Mouse (Mus musculus) embryonic facial prominence, embryonic 15.5 days (tissue): ENCODE measurements around the gene Cd7. TPM values are rescaled to one million over a fixed set of nuclear protein-coding genes. Genes with fewer than 3 reads are reported as not detected.

Source experiments
- ATAC-seq: fragments of 200-750 bp; cut with Nextera tagmentation; 2 replicates; pipeline ENCODE4 v1.8.0; 2017; ENCODE audit warnings: low read depth, moderate TSS enrichment; ENCODE audit not compliant: insufficient number of reproducible peaks, low FRiP score, low TSS enrichment
- H3K27ac ChIP-seq: fragments of 300-500 bp; sonication (generic); replicated peaks from 2 replicates; pipeline ENCODE4 v1.5.1; 2015; ENCODE audit warnings: mild to moderate bottlenecking, inconsistent platforms
- H3K27me3 ChIP-seq: fragments of 300-500 bp; sonication (generic); 2 replicates; pipeline ENCODE4 v1.6.1; 2015; ENCODE audit warnings: inconsistent platforms
- H3K36me3 ChIP-seq: fragments of 300-500 bp; sonication (generic); 2 replicates; pipeline ENCODE4 v1.6.1; 2015; ENCODE audit warnings: mild to moderate bottlenecking, inconsistent platforms
- H3K4me1 ChIP-seq: fragments of 300-500 bp; sonication (generic); 2 replicates; pipeline ENCODE4 v1.6.1; 2015; ENCODE audit warnings: inconsistent platforms
- H3K4me2 ChIP-seq: fragments of 300-500 bp; sonication (generic); replicated peaks from 2 replicates; pipeline ENCODE4 v1.6.1; 2015; ENCODE audit warnings: mild to moderate bottlenecking, inconsistent platforms
- H3K4me3 ChIP-seq: fragments of 300-500 bp; sonication (generic); replicated peaks from 2 replicates; pipeline ENCODE4 v1.5.1; 2015; ENCODE audit warnings: mild to moderate bottlenecking, inconsistent platforms
- H3K9ac ChIP-seq: fragments of 300-500 bp; sonication (generic); 2 replicates; pipeline ENCODE4 v1.6.1; 2015; ENCODE audit warnings: inconsistent platforms
- H3K9me3 ChIP-seq: fragments of 300-500 bp; sonication (generic); replicated peaks from 2 replicates; pipeline ENCODE4 v1.6.1; 2016; ENCODE audit warnings: inconsistent platforms
- WGBS: fragments of 180-500 bp; shearing (Covaris S2); methylation state at CpG from one replicate; pipeline ENCODE4 v1.1.7; 2015; 5-methylcytosine and 5-hydroxymethylcytosine counted together
- polyA plus RNA-seq: library from polyadenylated mRNA; unstranded; fragments of >200 nt; fragmentation: Nextera tagmentation; extraction: Ambion mirVana; gene quantifications from 2 replicates; pipeline ENCODE4 v1.2.1, GENCODE M21; 2015

Gene Cd7
- polyA plus RNA-seq, 1 experiment from 2014 or later, result 1.1 TPM

GRCm38 (mm10) chr11:121015472-121015871 is 23.7 kb downstream of the Cd7 start:
- H3K9ac ChIP-seq, result no peak overlapping the region
- H3K4me3 ChIP-seq, result no peak overlapping the region
- H3K4me1 ChIP-seq, result peaks cover 12% of the 10 kb centered on the region
- H3K9me3 ChIP-seq, result no peaks in the 10 kb centered on the region
- WGBS, result 49% methylated on average over 6 of the region's 6 CpGs
- H3K4me2 ChIP-seq, result no peak overlapping the region; the same call in 1 of the 2 replicates
- no peak overlapping the region for H3K27ac ChIP-seq
- H3K36me3 ChIP-seq, result no peaks in the 10 kb centered on the region
- ATAC-seq, result no peak
- no peaks in the 10 kb centered on the region for H3K27me3 ChIP-seq

- no peak overlapping the region for H3K9ac ChIP-seq
- H3K27ac ChIP-seq, result no peak overlapping the region
- no peaks in the 10 kb centered on the region for H3K27me3 ChIP-seq
- H3K9me3 ChIP-seq, result no peaks in the 10 kb centered on the region
- no peak for ATAC-seq
- H3K4me1 ChIP-seq, result peaks cover 12% of the 10 kb centered on the region
- peak overlapping the region; percentile 20; the same call in 1 of the 2 replicates for H3K4me3 ChIP-seq
- peak overlapping the region; percentile 41 for H3K4me2 ChIP-seq
- 48% methylated on average over 19 of the region's 19 CpGs for WGBS
- H3K36me3 ChIP-seq, result no peaks in the 10 kb centered on the region
Observed at GRCm38 (mm10) chr11:121014896-121015300, 24.3 kb downstream of the Cd7 start.

GRCm38 (mm10) chr11:121013656-121014055 is 25.6 kb downstream of the Cd7 start:
- no peak for ATAC-seq

GRCm38 (mm10) chr11:121010044-121010755 is 29.0 kb downstream of the Cd7 start:
- H3K4me2 ChIP-seq, result no peak overlapping the region
- H3K4me1 ChIP-seq, result peaks cover 8% of the 10 kb centered on the region
- H3K9me3 ChIP-seq, result no peaks in the 10 kb centered on the region
- H3K4me3 ChIP-seq, result no peak overlapping the region
- H3K27ac ChIP-seq, result no peak overlapping the region
- WGBS, result 86% methylated on average over 3 of the region's 3 CpGs
- H3K36me3 ChIP-seq, result no peaks in the 10 kb centered on the region
- H3K27me3 ChIP-seq, result no peaks in the 10 kb centered on the region
- no peak for ATAC-seq
- no peak overlapping the region for H3K9ac ChIP-seq

More at GRCm38 (mm10) chr11:121013656-121014055, 25.6 kb downstream of the Cd7 start:
- Histone ChIP-seq H3K36me3 (no peaks in the 10 kb centered on the region), H3K4me3 (no peak overlapping the region), H3K4me1 (peaks cover 12% of the 10 kb centered on the region), H3K27me3 (no peaks in the 10 kb centered on the region), H3K27ac (no peak overlapping the region), H3K9ac (no peak overlapping the region), H3K4me2 (no peak overlapping the region), H3K9me3 (no peaks in the 10 kb centered on the region)
- WGBS, result 76% methylated on average over 7 of the region's 7 CpGs

- no peaks in the 10 kb centered on the region for H3K36me3 ChIP-seq
- no peaks in the 10 kb centered on the region for H3K4me1 ChIP-seq
- WGBS, result 73% methylated on average over 6 of the region's 6 CpGs
- H3K27ac ChIP-seq, result no peak overlapping the region
- H3K4me2 ChIP-seq, result no peak overlapping the region
- no peaks in the 10 kb centered on the region for H3K27me3 ChIP-seq
- no peak overlapping the region for H3K4me3 ChIP-seq
- ATAC-seq, result no peak
- H3K9ac ChIP-seq, result no peak overlapping the region
- H3K9me3 ChIP-seq, result no peaks in the 10 kb centered on the region
Observed at GRCm38 (mm10) chr11:121006184-121006583, 33.0 kb downstream of the Cd7 start.

GRCm38 (mm10) chr11:121004281-121004680 is 34.9 kb downstream of the Cd7 start:
- Histone ChIP-seq H3K9me3 (no peaks in the 10 kb centered on the region), H3K36me3 (no peaks in the 10 kb centered on the region), H3K4me2 (no peak overlapping the region), H3K27me3 (no peaks in the 10 kb centered on the region), H3K27ac (no peak overlapping the region), H3K4me3 (no peak overlapping the region), H3K4me1 (no peaks in the 10 kb centered on the region), H3K9ac (no peak overlapping the region)
- 53% methylated on average over 5 of the region's 5 CpGs for WGBS
- no peak for ATAC-seq

DNA sequence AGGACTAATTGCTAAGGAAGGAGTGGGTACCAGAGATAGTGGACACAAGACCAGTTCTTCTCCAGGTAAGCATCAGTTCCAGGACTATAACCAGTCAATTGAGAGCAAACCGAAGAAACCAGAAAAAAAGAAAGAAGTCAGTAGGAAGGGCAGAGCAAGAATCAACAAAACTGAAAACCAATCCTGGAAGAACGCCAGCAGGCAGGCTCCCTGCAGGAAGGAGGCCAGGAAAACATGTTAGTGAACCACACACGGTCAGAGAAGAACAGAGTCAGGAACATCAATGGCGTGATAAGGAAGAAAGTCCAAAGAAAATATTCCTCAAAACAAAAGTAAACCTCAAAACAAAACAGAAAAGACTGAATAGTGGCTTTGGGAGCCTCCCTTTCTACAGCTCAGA is 37.3 kb downstream of the Cd7 start:
- H3K27me3 ChIP-seq, result no peaks in the 10 kb centered on the region
- H3K36me3 ChIP-seq, result no peaks in the 10 kb centered on the region
- H3K27ac ChIP-seq, result no peak overlapping the region
- no peak overlapping the region for H3K4me2 ChIP-seq
- no peaks in the 10 kb centered on the region for H3K4me1 ChIP-seq
- no peak for ATAC-seq
- H3K4me3 ChIP-seq, result no peak overlapping the region
- no peaks in the 10 kb centered on the region for H3K9me3 ChIP-seq
- 42% methylated on average over 4 of the region's 4 CpGs for WGBS
- H3K9ac ChIP-seq, result no peak overlapping the region

GRCm38 (mm10) chr11:120994741-120995140 is 44.5 kb downstream of the Cd7 start:
- no peak overlapping the region for H3K27ac ChIP-seq
- H3K4me3 ChIP-seq, result no peak overlapping the region
- no peak for ATAC-seq
- H3K27me3 ChIP-seq, result no peaks in the 10 kb centered on the region
- no peak overlapping the region for H3K4me2 ChIP-seq
- H3K9ac ChIP-seq, result no peak overlapping the region
- peaks cover 25% of the 10 kb centered on the region for H3K4me1 ChIP-seq
- no peaks in the 10 kb centered on the region for H3K36me3 ChIP-seq
- WGBS, result 76% methylated on average over 6 of the region's 6 CpGs
- no peaks in the 10 kb centered on the region for H3K9me3 ChIP-seq

GRCm38 (mm10) chr11:120993586-120993985 is 45.6 kb downstream of the Cd7 start:
- H3K4me3 ChIP-seq, result no peak overlapping the region
- peaks cover 36% of the 10 kb centered on the region for H3K4me1 ChIP-seq
- ATAC-seq, result no peak
- no peak overlapping the region for H3K27ac ChIP-seq
- no peak overlapping the region for H3K4me2 ChIP-seq
- H3K9ac ChIP-seq, result no peak overlapping the region
- H3K36me3 ChIP-seq, result peaks cover under 1% of the 10 kb centered on the region; the same call in 1 of the 2 replicates
- no peaks in the 10 kb centered on the region for H3K9me3 ChIP-seq
- no peaks in the 10 kb centered on the region for H3K27me3 ChIP-seq
- 75% methylated on average over 5 of the region's 5 CpGs for WGBS

- H3K4me3 ChIP-seq, result no peak overlapping the region
- 96% methylated on average over 3 of the region's 3 CpGs for WGBS
Observed at GRCm38 (mm10) chr11:120993080-120993479, 46.1 kb downstream of the Cd7 start.

DNA sequence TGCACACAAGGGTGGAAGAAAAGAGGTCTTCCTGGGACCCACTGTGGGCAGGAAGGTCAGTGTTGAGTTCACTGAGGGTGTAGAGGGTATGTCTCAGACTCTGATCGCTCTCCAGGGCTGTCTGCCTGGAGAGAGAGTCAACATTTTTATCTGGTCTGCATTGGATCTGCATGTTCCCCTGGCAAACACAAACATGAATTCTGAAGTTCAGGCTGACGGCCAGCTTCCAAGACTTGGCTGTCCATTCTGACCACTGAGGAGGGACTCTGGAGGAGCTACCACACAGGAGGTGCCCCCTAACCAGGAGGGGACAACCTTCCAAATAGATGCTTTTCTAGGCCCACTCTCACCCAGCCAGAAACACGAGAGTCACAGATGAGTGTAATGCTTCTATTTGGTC is 47.4 kb downstream of the Cd7 start:
- H3K27me3 ChIP-seq, result no peaks in the 10 kb centered on the region
- H3K27ac ChIP-seq, result peak overlapping the region; percentile 22; the same call in 1 of the 2 replicates
- peak overlapping the region; percentile 96 for H3K4me3 ChIP-seq

More at GRCm38 (mm10) chr11:120993080-120993479, 46.1 kb downstream of the Cd7 start:
- ATAC-seq, result no peak
- Histone ChIP-seq H3K27ac (no peak overlapping the region), H3K4me1 (peaks cover 41% of the 10 kb centered on the region), H3K9me3 (no peaks in the 10 kb centered on the region), H3K27me3 (no peaks in the 10 kb centered on the region), H3K36me3 (peaks cover 4% of the 10 kb centered on the region; the same call in 1 of the 2 replicates), H3K4me2 (no peak overlapping the region), H3K9ac (no peak overlapping the region)

More for the DNA sequence above, 47.4 kb downstream of the Cd7 start:
- peak overlapping the region; percentile 66 for H3K4me2 ChIP-seq
- H3K4me1 ChIP-seq, result peaks cover 46% of the 10 kb centered on the region
- no peaks in the 10 kb centered on the region for H3K9me3 ChIP-seq
- ATAC-seq, result no peak
- H3K36me3 ChIP-seq, result peaks cover 5% of the 10 kb centered on the region; the same call in 1 of the 2 replicates
- WGBS, result 61% methylated on average over 3 of the region's 3 CpGs
- peak overlapping the region; percentile 15 for H3K9ac ChIP-seq
